Mouse (Mus musculus): ENCODE data around the gene Appbp2.

The Appbp2 gene

GRCm38 (mm10) chr11:85234990-85235841 lies at the start of gene Appbp2:
Appbp2 (minus strand) TSS chr11:85235130.
- peak; percentile 93 for DNase-seq (ENCODE audit: low spot score)

- DNase-seq (ENCODE audit: low spot score): no peak
These were observed 46.4 kb upstream of the Appbp2 start for GRCm38 (mm10) chr11:85281219-85281878.

GRCm38 (mm10) chr11:85278175-85278574 lies 43.2 kb upstream of the Appbp2 start:
- DNase-seq (ENCODE audit: low spot score): no peak

- peak; percentile 11 for DNase-seq (ENCODE audit: low spot score)
These were observed 42.7 kb upstream of the Appbp2 start for GRCm38 (mm10) chr11:85277609-85278008.

- no peak for DNase-seq (ENCODE audit: low spot score)
These were observed 40.2 kb upstream of the Appbp2 start for GRCm38 (mm10) chr11:85275151-85275550.

- DNase-seq (ENCODE audit: low spot score): no peak
These were observed 38.4 kb upstream of the Appbp2 start for GRCm38 (mm10) chr11:85273299-85273698.

GRCm38 (mm10) chr11:85270631-85271030 lies 35.7 kb upstream of the Appbp2 start:
- DNase-seq (ENCODE audit: low spot score): peak; percentile 25

- DNase-seq (ENCODE audit: low spot score): no peak
These were observed 32.5 kb upstream of the Appbp2 start for GRCm38 (mm10) chr11:85267393-85267792.

- no peak for DNase-seq (ENCODE audit: low spot score)
These were observed 29.7 kb upstream of the Appbp2 start for GRCm38 (mm10) chr11:85264635-85265034.

- DNase-seq (ENCODE audit: low spot score): peak; percentile 68
These were observed 26.3 kb upstream of the Appbp2 start for GRCm38 (mm10) chr11:85261192-85261591.

GRCm38 (mm10) chr11:85258966-85259365 lies 24.0 kb upstream of the Appbp2 start:
- no peak for DNase-seq (ENCODE audit: low spot score)

GRCm38 (mm10) chr11:85255471-85256027 lies 20.6 kb upstream of the Appbp2 start:
- DNase-seq (ENCODE audit: low spot score): no peak

GRCm38 (mm10) chr11:85253641-85254040 lies 18.7 kb upstream of the Appbp2 start:
- no peak for DNase-seq (ENCODE audit: low spot score)

GRCm38 (mm10) chr11:85253006-85253405 lies 18.1 kb upstream of the Appbp2 start:
- no peak for DNase-seq (ENCODE audit: low spot score)

GRCm38 (mm10) chr11:85251955-85252354 lies 17.0 kb upstream of the Appbp2 start:
- no peak for DNase-seq (ENCODE audit: low spot score)

GRCm38 (mm10) chr11:85250467-85250866 lies 15.5 kb upstream of the Appbp2 start:
- DNase-seq (ENCODE audit: low spot score): no peak

- no peak for DNase-seq (ENCODE audit: low spot score)
These were observed 14.4 kb upstream of the Appbp2 start for GRCm38 (mm10) chr11:85249338-85249737.

GRCm38 (mm10) chr11:85248151-85248550 lies 13.2 kb upstream of the Appbp2 start:
- DNase-seq (ENCODE audit: low spot score): no peak

- no peak for DNase-seq (ENCODE audit: low spot score)
These were observed 6.3 kb upstream of the Appbp2 start for GRCm38 (mm10) chr11:85241226-85241625.

- no peak for DNase-seq (ENCODE audit: low spot score)
These were observed 5.3 kb upstream of the Appbp2 start for GRCm38 (mm10) chr11:85240211-85240610.

GRCm38 (mm10) chr11:85234363-85234989 lies 454 bp downstream of the Appbp2 start:
- peak; percentile 80 for DNase-seq (ENCODE audit: low spot score)

GRCm38 (mm10) chr11:85233676-85234210 lies 1.2 kb downstream of the Appbp2 start:
- DNase-seq (ENCODE audit: low spot score): no peak
